Mouse (Mus musculus) midbrain, embryonic 15.5 days (tissue): ENCODE measurements around the gene Cnn3. TPM values are rescaled to one million over a fixed set of nuclear protein-coding genes. Genes with fewer than 3 reads are reported as not detected.

Source experiments
- ATAC-seq: fragments of 200-750 bp; cut with Nextera tagmentation; replicated peaks from 2 replicates; pipeline ENCODE4 v1.8.0; 2017; ENCODE audit warnings: moderate TSS enrichment
- H3K27ac ChIP-seq: fragments of 300-500 bp; sonication (generic); 2 replicates; pipeline ENCODE4 v1.5.1; 2015; ENCODE audit warnings: mild to moderate bottlenecking, inconsistent platforms
- H3K27me3 ChIP-seq: fragments of 300-500 bp; sonication (generic); replicated peaks from 2 replicates; pipeline ENCODE4 v1.6.1; 2015; ENCODE audit warnings: inconsistent platforms
- H3K36me3 ChIP-seq: fragments of 300-500 bp; sonication (generic); replicated peaks from 2 replicates; pipeline ENCODE4 v1.6.1; 2015; ENCODE audit warnings: inconsistent platforms
- H3K4me1 ChIP-seq: fragments of 300-500 bp; sonication (generic); 2 replicates; pipeline ENCODE4 v1.6.1; 2015; ENCODE audit warnings: inconsistent platforms
- H3K4me2 ChIP-seq: fragments of 300-500 bp; sonication (generic); 2 replicates; pipeline ENCODE4 v1.6.1; 2015; ENCODE audit warnings: inconsistent platforms, mild to moderate bottlenecking, moderate library complexity
- H3K4me3 ChIP-seq: fragments of 300-500 bp; sonication (generic); 2 replicates; pipeline ENCODE4 v1.5.1; 2015; ENCODE audit warnings: mild to moderate bottlenecking, inconsistent platforms
- H3K9ac ChIP-seq: fragments of 300-500 bp; sonication (generic); 2 replicates; pipeline ENCODE4 v1.6.1; 2015; ENCODE audit warnings: mild to moderate bottlenecking, inconsistent platforms
- H3K9me3 ChIP-seq: fragments of 300-500 bp; sonication (generic); 2 replicates; pipeline ENCODE4 v1.6.1; 2016; ENCODE audit warnings: inconsistent platforms
- WGBS: fragments of 180-500 bp; shearing (Covaris S2); methylation state at CpG from one replicate; pipeline ENCODE4 v1.1.7; 2015; ENCODE audit warnings: mixed read lengths; 5-methylcytosine and 5-hydroxymethylcytosine counted together
- polyA plus RNA-seq: library from polyadenylated mRNA; unstranded; fragments of >200 nt; fragmentation: Nextera tagmentation; extraction: Ambion mirVana; gene quantifications from 2 replicates; pipeline ENCODE4 v1.2.1, GENCODE M21; 2015

Cnn3 gene
- polyA plus RNA-seq, 1 experiment from 2014 or later, result 369 TPM

DNA sequence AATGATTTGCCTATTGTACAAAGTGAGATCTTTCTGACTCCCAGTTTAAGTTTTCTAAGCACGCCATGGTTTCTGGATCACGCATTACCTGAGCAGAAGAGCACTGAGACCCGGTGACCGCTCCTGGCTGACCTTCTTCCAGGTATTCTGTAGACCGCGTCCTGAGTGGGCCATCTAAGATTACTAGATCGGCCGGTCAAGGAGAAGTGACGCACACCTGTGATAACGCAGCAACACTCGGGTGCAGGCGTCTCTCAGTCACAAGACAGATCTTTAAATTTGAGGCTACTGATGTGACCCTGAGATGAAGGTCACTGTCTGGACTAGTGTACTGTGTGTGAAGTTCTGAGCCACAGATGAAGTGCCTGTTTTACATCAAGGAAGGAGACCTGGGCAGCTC lies 15.2 kb downstream of the Cnn3 start:
- Histone ChIP-seq H3K27me3 (no peaks in the 10 kb centered on the region), H3K27ac (no peak overlapping the region), H3K9ac (no peak overlapping the region), H3K4me3 (no peak overlapping the region), H3K36me3 (no peaks in the 10 kb centered on the region), H3K4me2 (no peak overlapping the region), H3K4me1 (peaks cover 11% of the 10 kb centered on the region; the same call in 1 of the 2 replicates), H3K9me3 (no peaks in the 10 kb centered on the region)
- no peak for ATAC-seq
- 95% methylated on average over 12 of the region's 12 CpGs for WGBS

- H3K4me3 ChIP-seq, result no peak overlapping the region
- H3K27ac ChIP-seq, result no peak overlapping the region
- H3K36me3 ChIP-seq, result no peaks in the 10 kb centered on the region
- H3K4me2 ChIP-seq, result no peak overlapping the region
- 91% methylated on average over 5 of the region's 5 CpGs for WGBS
- H3K4me1 ChIP-seq, result peaks cover 7% of the 10 kb centered on the region; the same call in 1 of the 2 replicates
- no peak overlapping the region for H3K9ac ChIP-seq
- H3K27me3 ChIP-seq, result no peaks in the 10 kb centered on the region
- no peak for ATAC-seq
- no peaks in the 10 kb centered on the region for H3K9me3 ChIP-seq
Measured at GRCm38 (mm10) chr3:121442288-121442687, 16.0 kb downstream of the Cnn3 start.

GRCm38 (mm10) chr3:121443861-121444271 lies 17.6 kb downstream of the Cnn3 start:
- Histone ChIP-seq H3K27me3 (no peaks in the 10 kb centered on the region), H3K9ac (no peak overlapping the region), H3K4me1 (peaks cover 20% of the 10 kb centered on the region), H3K27ac (no peak overlapping the region), H3K4me2 (no peak overlapping the region), H3K9me3 (no peaks in the 10 kb centered on the region), H3K4me3 (no peak overlapping the region), H3K36me3 (no peaks in the 10 kb centered on the region)
- WGBS, result 83% methylated on average over 4 of the region's 4 CpGs
- ATAC-seq, result no peak

- no peak overlapping the region for H3K4me2 ChIP-seq
- 95% methylated on average over 6 of the region's 6 CpGs for WGBS
- no peak overlapping the region for H3K4me3 ChIP-seq
- H3K27ac ChIP-seq, result no peak overlapping the region
- H3K36me3 ChIP-seq, result no peaks in the 10 kb centered on the region
- no peaks in the 10 kb centered on the region for H3K27me3 ChIP-seq
- no peak overlapping the region for H3K9ac ChIP-seq
- no peak for ATAC-seq
- H3K9me3 ChIP-seq, result no peaks in the 10 kb centered on the region
- H3K4me1 ChIP-seq, result peaks cover 20% of the 10 kb centered on the region
Measured at GRCm38 (mm10) chr3:121444414-121444813, 18.1 kb downstream of the Cnn3 start.

GRCm38 (mm10) chr3:121446454-121446853 lies 20.2 kb downstream of the Cnn3 start:
- Histone ChIP-seq H3K4me2 (no peak overlapping the region), H3K4me1 (peaks cover 24% of the 10 kb centered on the region)
- WGBS, result 71% methylated on average over 8 of the region's 8 CpGs

GRCm38 (mm10) chr3:121448029-121448468 lies 21.8 kb downstream of the Cnn3 start:
- no peak for ATAC-seq
- no peak overlapping the region; the same call in 1 of the 2 replicates for H3K27ac ChIP-seq

More at GRCm38 (mm10) chr3:121446454-121446853, 20.2 kb downstream of the Cnn3 start:
- Histone ChIP-seq H3K4me3 (no peak overlapping the region), H3K27me3 (no peaks in the 10 kb centered on the region), H3K9ac (no peak overlapping the region), H3K9me3 (no peaks in the 10 kb centered on the region), H3K27ac (no peak overlapping the region), H3K36me3 (peaks cover 3% of the 10 kb centered on the region; the same call in 1 of the 2 replicates)
- ATAC-seq, result no peak

GRCm38 (mm10) chr3:121448606-121449005 lies 22.3 kb downstream of the Cnn3 start:
- Histone ChIP-seq H3K27me3 (no peaks in the 10 kb centered on the region), H3K27ac (no peak overlapping the region), H3K9me3 (no peaks in the 10 kb centered on the region), H3K4me3 (no peak overlapping the region), H3K9ac (no peak overlapping the region), H3K4me1 (peaks cover 22% of the 10 kb centered on the region), H3K36me3 (peaks cover 10% of the 10 kb centered on the region; the same call in 1 of the 2 replicates), H3K4me2 (no peak overlapping the region)
- no peak for ATAC-seq
- 51% methylated on average over 8 of the region's 8 CpGs for WGBS

More at GRCm38 (mm10) chr3:121448029-121448468, 21.8 kb downstream of the Cnn3 start:
- 18% methylated on average over 11 of the region's 11 CpGs for WGBS
- no peaks in the 10 kb centered on the region for H3K9me3 ChIP-seq
- no peak overlapping the region for H3K4me3 ChIP-seq
- no peak overlapping the region for H3K9ac ChIP-seq
- no peaks in the 10 kb centered on the region for H3K27me3 ChIP-seq
- peaks cover 10% of the 10 kb centered on the region; the same call in 1 of the 2 replicates for H3K36me3 ChIP-seq
- H3K4me1 ChIP-seq, result peaks cover 24% of the 10 kb centered on the region
- no peak overlapping the region for H3K4me2 ChIP-seq

DNA sequence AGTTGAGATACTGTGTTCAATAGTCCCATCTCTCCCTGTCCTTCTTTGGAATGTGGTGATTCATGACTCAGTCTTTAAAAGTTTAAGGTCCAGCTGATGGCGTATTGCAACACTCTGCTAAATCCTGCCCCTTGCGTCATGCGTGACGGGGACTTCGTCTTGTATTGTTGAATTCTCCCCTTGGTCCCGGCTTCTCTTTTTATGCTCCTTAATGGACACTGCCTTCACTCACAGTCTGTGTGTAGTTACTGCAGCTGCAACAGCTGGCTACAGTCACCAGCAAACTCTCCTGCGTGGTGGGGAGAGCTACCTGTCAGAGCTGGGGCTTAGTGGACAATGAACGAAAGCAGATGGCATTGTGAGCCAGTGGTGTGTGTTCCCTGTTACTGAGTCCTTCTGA lies 23.2 kb downstream of the Cnn3 start:
- Histone ChIP-seq H3K27ac (no peak overlapping the region), H3K9ac (no peak overlapping the region), H3K27me3 (no peaks in the 10 kb centered on the region), H3K4me1 (peaks cover 20% of the 10 kb centered on the region), H3K36me3 (peaks cover 12% of the 10 kb centered on the region), H3K4me3 (no peak overlapping the region), H3K4me2 (no peak overlapping the region), H3K9me3 (no peaks in the 10 kb centered on the region)
- no peak for ATAC-seq
- 80% methylated on average over 8 of the region's 8 CpGs for WGBS

GRCm38 (mm10) chr3:121451404-121451803 lies 25.1 kb downstream of the Cnn3 start:
- Histone ChIP-seq H3K4me2 (no peak overlapping the region), H3K4me1 (peaks cover 17% of the 10 kb centered on the region), H3K27me3 (no peaks in the 10 kb centered on the region), H3K36me3 (peaks cover 28% of the 10 kb centered on the region), H3K27ac (no peak overlapping the region), H3K9ac (no peak overlapping the region), H3K4me3 (no peak overlapping the region), H3K9me3 (no peaks in the 10 kb centered on the region)
- ATAC-seq, result no peak
- 78% methylated on average over 10 of the region's 10 CpGs for WGBS

DNA sequence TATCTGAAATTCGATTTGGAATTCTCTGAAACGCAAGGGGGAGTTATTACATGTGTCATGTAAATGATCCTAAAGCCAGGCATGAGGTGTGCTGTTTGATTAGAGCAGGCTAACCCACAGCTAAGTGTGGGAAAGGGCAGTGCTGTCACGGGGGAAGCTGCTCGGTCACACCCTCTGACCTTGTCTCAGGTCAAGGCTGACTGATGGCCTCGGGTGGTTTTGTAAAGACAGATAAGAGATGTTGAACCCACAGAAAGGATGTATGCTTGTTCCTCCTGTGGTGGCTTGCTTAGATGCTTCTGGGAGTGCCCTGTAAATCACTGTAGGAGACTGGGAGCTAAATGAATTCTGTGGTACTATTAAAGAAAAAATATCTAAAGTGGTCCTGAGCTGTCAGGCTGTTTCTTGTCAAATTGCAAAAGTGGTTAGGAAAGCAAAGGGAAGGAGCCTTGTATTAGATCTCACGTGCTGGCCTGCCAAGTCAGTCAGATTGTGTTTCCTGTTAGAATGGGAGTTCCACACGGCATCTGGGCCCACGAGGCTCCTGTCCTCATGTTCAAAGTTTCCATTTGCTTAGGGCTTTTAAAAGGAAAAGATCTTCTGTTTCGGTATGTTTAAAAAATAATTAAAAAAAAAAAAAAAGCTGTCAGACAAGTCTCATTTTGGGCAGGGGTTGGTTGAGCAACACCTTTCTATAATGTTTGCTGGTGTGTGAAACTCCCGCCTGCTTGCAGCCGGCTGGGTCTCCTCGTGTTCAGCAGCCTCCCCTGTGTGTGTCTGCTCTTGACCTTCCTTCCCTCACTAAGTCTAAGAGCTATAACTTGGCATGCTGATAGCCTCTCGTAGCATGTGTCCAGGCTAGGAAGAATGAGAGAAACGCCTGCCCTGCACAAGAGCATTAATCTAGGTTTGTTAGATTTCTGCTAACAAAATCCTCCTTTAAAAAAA lies 32.5 kb downstream of the Cnn3 start:
- no peak overlapping the region for H3K27ac ChIP-seq
- 85% methylated on average over 14 of the region's 14 CpGs for WGBS
- H3K4me3 ChIP-seq, result no peak overlapping the region
- no peak overlapping the region for H3K4me2 ChIP-seq
- no peaks in the 10 kb centered on the region for H3K9me3 ChIP-seq
- no peaks in the 10 kb centered on the region for H3K4me1 ChIP-seq
- no peaks in the 10 kb centered on the region for H3K27me3 ChIP-seq
- peaks cover 39% of the 10 kb centered on the region for H3K36me3 ChIP-seq
- ATAC-seq, result no peak
- no peak overlapping the region for H3K9ac ChIP-seq

DNA sequence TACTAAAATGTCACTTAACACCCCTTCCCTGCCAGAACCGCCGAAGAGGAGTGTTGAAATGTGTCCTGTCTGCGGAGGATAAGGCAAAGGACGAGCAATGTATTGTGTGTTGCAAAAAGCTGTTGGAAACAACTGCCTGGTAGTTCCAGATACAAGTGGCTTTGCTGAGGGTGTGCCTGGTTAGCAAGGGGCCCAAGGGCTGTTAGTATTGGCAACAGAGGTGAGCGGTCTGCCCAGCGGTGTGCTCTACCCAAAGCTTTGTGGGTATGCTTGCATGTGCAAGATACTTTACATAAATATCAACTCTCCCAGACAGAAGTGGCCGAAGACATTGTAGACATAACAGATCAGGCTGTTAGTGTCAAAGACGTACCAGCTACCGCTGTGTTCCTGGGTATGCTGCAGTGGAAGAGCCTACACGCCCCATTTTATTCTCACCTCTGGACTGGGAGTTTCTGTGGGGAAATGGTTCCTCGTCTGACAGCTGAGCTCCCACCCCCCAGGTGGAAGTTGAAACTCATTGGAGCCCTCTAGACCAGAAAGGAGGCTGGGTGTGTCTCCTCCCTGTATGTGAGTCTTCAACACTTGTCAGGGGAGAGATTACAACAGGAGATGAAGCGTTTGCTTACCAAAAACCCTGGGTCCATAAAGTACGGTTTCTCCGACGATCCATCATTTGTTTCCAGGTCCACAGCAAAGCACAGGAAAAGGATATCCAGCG lies 34.3 kb downstream of the Cnn3 start:
- Histone ChIP-seq H3K27me3 (no peaks in the 10 kb centered on the region), H3K27ac (no peak overlapping the region), H3K4me1 (no peaks in the 10 kb centered on the region), H3K36me3 (peaks cover 27% of the 10 kb centered on the region), H3K4me2 (no peak overlapping the region), H3K4me3 (no peak overlapping the region), H3K9ac (no peak overlapping the region), H3K9me3 (no peaks in the 10 kb centered on the region)
- 87% methylated on average over 16 of the region's 16 CpGs for WGBS
- no peak for ATAC-seq

DNA sequence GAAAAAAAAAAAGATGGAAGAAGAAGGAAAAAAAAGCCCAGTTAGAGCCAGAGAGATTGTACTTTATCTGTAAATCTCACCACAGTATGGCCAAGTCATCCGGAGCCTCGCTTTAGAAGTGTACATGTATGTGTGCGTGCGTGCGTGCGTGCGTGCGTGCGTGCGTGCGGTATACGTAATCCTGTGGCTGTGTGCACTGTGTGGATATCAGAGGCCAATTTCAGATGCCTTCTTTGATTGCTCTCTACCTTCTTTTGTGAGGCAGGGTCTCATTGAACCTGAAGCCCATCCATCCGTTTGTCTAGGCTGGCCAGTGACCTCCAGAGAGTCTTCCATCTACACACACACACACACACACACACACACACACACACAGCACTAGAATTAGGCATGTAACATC lies 35.2 kb downstream of the Cnn3 start:
- no peak for ATAC-seq
- Histone ChIP-seq H3K27me3 (no peaks in the 10 kb centered on the region), H3K4me1 (no peaks in the 10 kb centered on the region), H3K9ac (no peak overlapping the region), H3K4me3 (no peak overlapping the region), H3K36me3 (peaks cover 21% of the 10 kb centered on the region), H3K4me2 (no peak overlapping the region), H3K9me3 (no peaks in the 10 kb centered on the region), H3K27ac (no peak overlapping the region)
- WGBS, result 93% methylated on average over 13 of the region's 13 CpGs
